Mouse (Mus musculus): ENCODE measurements around the gene Strn4.

Strn4 gene

DNA sequence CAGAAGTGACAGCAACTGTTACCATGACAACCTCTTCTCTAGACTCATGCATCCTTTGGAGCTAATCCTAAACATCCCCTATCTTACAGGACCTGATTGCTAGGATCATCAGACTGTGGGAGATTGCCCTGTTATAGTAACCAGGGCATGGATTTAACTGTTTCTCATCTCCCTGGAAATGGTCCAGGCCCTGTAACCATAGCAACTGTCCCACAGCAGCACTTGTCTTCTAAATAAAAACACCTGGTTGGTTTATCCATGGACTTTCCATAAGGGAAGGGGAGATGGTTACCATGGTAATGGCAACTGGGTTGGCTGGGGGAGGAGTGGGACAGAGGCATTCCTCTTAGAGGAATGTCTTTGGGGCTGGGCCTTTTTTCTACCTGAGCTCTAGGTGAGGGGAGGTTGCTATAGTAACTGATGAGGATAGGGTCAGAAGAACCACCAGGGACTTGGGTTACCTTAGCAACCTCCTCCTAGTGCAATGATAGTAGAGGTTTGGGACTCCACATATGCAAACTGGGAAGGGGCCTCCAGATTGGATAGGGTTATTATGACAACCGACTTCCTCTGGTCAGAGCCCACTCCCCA, at the start of gene Strn4:
Gene Strn4, plus strand, starts transcription at position 539 of the 591 bp plus-strand sequence.
- in situ Hi-C loops (cut with MboI, MseI) = loop anchor here (5.0 kb wide), 2 partner anchors 42 to 107 kb away; partner anchors contain the start of gene Calm3 (in 2 of the 2)

DNA sequence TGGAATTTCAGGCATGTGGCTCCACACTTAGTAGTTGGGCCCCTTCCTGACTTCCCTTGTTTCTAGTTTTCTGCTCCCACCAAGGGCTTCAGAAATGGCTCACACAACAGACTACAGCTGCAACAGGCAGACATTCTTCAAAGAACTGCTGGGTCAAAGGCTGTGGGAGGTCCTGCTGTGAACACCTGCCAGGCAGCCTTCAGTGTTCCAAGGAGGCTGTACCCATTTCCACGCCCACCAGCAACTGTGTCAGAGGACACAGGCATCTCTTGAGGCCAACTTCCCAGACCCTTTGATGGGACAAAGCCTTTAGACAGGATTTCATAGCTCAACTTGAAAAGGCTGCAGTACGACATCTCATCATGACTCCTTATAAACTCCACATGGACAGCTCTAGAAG, 49.2 kb upstream of the Strn4 start:
- in situ Hi-C loops (cut with MboI, MseI) = no loop called here

DNA sequence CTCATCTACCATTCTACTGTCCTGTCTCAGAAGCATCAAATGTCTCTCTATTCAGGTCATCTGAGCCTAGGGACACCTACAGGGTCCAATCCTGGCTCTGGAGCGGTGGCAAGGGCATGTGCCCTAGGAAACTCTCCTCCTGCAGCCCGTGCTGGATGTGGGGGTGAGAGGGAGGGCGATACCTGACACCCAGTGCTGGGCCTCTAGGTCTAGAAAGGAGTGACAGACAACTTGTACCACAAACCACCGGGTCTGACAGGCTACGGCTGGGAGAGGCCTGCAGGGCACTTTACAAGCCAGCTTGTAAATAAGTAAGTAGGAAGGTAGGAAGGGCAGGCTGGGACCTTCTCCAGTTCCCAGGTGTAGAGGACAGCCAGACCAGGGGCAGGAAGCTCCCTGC, 39.8 kb upstream of the Strn4 start:
- in situ Hi-C loops (cut with MboI, MseI) = no loop called here

DNA sequence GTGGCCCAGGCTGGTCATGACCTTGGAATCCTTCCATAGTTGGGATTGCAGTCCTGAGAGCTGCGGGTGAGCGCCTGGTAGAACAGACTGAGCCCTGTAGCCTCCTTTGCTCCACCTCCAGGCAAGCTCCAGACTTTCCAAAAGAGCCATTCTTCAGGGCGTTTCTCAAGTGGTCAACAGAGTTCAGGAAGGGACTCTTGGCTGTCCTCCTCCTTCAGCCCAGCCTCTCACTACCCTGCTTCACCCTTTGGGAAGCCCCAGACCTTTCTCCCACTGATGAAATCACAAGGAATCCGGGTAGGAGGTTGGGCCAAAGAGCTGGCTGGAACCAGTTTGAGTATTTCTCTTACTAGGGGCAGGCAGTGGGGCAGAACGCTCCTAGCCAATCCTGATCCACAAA, 35.6 kb upstream of the Strn4 start:
- in situ Hi-C loops (cut with MboI, MseI) = loop anchor here in 1 of 2 experiments (5.0 kb wide), 1 partner anchor 733 kb away; the partner anchor contains the start of gene Bicra

DNA sequence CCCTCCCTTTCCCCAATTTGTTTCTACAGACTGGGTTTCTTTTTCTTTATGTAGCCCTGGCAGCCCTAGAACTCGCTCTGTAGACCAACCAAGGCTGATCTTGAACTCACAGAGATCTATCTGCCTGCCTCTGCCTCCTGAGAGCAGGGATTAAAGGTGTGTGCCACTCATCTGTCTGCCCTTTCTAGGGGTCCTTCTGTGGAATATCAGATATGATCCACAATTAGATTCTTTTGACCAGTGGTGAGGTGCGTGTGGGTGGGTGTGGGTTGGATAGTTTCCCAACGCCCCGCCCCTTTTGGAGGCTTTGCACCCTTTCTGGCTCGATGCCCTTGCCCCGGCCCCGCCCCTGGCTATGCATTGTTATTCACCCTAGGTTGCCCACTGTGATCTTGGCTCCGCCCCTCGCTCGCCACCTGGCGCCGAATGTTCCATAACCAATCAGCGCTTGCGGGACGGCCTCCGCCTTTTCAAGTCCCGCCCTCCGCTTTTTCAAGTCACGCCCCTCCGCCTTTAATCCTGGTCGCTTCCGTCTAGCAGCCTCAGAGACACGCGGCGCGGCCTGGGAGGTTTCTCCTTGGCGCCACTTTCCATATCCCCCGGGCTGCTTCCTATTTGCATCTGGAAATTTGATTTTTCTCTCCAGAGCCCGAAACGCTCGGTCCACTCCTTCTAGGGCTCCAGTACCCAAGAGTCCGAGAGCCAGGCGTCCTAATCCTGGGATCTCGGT, 34.7 kb upstream of the Strn4 start, which contains the start of gene Slc1a5:
Gene Slc1a5, plus strand, starts transcription at position 516 of the 730 bp plus-strand sequence.
- in situ Hi-C loops (cut with MboI, MseI) = loop anchor here in 1 of 2 experiments (5.0 kb wide), 1 partner anchor 734 kb away; the partner anchor contains the start of gene Bicra

DNA sequence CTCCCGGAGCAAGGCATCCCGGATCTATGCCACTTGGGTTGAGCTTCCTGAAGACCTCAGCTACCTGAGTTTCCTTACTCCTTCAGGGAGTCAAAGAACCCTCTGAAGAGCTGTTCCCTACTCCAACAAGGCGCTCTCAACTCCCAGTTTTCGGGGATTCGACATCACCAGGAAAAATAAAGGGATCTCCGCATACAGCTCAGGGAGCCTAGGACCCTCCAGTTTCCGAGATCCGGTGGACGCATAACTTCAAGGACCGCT, 34.2 kb upstream of the Strn4 start:
- in situ Hi-C loops (cut with MboI, MseI) = loop anchor here in 1 of 2 experiments (5.0 kb wide), 1 partner anchor 734 kb away; the partner anchor contains the start of gene Bicra

DNA sequence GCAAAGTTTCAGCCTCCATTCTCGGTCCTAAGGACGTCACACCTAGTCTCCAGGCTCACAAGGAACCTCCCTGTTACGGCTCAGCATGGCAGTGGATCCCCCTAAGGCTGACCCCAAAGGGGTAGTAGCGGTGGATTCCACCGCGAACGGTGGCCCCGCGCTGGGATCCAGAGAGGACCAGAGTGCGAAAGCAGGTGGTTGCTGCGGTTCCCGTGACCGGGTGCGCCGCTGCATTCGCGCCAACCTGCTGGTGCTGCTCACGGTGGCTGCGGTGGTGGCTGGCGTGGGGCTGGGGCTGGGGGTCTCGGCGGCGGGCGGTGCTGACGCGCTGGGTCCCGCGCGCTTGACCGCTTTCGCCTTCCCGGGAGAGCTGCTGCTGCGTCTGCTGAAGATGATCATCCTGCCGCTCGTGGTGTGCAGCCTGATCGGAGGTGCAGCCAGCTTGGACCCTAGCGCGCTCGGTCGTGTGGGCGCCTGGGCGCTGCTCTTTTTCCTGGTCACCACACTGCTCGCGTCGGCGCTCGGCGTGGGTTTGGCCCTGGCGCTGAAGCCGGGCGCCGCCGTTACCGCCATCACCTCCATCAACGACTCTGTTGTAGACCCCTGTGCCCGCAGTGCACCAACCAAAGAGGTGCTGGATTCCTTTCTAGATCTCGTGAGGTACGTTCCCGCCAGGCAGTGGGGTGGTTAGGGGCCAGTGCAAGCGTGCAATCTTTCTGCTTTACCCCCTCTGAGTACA, 33.7 kb upstream of the Strn4 start:
- in situ Hi-C loops (cut with MboI, MseI) = loop anchor here in 1 of 2 experiments (5.0 kb wide), 1 partner anchor 735 kb away; the partner anchor contains the start of gene Bicra

DNA sequence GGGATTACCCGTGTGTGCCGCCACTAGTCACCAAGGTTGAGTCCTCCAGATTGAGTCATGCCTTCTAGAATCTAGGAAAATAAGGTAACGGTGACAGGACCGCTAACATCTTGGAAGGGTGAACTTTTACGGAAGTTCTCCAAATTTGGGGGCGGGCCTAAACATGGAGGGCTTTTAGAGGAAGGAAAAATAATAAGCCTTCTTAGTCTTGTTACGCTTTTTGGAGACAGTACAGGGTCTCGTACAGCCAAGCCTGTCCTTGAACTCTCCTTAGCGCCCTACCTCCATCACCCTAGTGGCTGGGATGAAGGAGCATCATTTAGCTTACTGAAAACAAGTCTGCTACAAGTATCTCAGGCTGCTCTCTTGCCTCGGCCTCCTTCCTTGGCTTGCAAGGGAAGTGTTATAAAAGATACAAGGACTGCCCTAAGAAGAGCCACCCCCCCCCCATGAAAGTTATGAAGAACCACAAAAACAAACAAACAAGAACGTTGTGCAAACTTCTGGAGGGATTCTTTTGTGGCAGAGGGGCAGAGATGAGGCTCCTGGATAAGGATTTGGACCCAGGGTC, 33.0 kb upstream of the Strn4 start:
- in situ Hi-C loops (cut with MboI, MseI) = loop anchor here in 1 of 2 experiments (5.0 kb wide), 1 partner anchor 735 kb away; the partner anchor contains the start of gene Bicra

DNA sequence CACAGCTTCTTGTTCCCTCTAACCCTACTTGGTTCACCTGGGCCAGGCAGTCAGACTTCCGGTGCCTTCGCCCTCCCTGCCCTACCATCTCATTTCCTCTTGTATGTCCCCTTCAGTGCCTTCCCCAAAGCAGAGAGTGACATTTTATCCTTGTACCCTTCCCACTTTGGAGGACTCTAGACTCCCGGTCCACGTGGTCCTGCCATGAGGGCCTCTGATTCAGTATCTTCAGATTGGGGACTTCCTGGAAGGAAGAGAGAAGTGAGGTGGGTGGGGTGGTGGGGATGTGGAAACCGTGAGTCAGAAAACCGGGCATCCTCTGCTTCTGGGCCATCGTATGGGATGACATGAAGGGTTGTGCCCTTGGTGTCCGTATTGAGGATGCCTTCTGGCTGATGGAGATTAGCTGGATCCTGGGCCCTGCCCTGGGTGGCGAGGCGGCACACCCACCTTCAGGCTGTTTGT, 32.4 kb upstream of the Strn4 start:
- in situ Hi-C loops (cut with MboI, MseI) = loop anchor here in 1 of 2 experiments (5.0 kb wide), 1 partner anchor 736 kb away; the partner anchor contains the start of gene Bicra

DNA sequence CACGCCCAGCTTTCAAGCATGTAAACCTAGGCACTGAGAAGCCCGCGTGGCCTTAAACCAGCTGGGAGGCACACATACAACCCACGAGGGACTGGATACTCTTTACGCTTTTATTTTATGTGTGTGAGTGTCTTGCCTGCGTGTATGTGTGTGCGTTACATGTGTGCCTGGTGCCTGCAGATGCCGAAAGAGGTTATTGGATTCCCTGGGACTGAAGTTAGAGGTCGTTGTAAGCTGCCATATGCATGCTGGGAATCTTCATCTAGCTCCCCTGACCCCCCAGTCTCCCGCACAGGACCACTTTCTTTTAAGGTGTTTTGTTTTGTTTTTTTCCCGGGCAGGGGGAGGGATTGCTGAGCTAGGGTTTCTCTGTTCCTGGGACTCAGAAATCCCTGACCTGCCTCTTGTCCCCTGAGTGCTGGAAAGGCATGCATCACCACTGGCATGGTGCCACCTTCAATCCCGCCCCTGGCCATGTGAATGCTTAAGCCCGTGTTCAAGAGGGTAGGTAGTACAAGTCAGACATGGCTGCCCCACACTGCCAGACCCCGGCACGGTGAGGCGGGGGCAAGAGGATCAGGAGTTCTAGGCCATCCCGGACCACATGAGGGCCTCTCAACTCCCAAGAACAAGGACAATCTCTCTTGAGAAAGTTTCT, 31.8 kb upstream of the Strn4 start:
- in situ Hi-C loops (cut with MboI, MseI) = loop anchor here in 1 of 2 experiments (5.0 kb wide), 1 partner anchor 737 kb away; the partner anchor contains the start of gene Bicra

DNA sequence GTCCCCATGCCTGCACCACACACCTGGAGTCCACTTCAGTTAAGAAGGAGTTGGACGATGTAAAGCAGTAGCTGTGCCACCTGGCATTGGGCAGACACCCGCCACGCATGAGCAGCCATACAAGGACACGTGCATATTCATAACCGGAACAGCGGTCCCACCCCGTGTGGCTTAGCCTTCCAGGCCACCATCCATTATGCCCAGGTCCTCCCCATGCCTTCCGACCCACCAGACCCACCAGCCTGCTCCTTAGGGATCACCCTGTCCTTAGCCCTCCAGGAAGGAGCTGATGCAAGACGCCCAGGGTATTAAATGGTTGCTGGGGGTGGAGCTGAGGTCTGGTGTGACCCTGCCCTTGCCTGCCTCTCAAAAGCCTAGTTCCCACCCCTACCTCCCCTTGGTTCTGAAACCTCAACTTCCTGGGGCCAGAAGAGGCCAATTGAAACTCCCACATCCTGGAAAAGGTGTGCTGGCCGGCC, 31.2 kb upstream of the Strn4 start:
- in situ Hi-C loops (cut with MboI, MseI) = loop anchor here in 1 of 2 experiments (5.0 kb wide), 1 partner anchor 737 kb away; the partner anchor contains the start of gene Bicra

DNA sequence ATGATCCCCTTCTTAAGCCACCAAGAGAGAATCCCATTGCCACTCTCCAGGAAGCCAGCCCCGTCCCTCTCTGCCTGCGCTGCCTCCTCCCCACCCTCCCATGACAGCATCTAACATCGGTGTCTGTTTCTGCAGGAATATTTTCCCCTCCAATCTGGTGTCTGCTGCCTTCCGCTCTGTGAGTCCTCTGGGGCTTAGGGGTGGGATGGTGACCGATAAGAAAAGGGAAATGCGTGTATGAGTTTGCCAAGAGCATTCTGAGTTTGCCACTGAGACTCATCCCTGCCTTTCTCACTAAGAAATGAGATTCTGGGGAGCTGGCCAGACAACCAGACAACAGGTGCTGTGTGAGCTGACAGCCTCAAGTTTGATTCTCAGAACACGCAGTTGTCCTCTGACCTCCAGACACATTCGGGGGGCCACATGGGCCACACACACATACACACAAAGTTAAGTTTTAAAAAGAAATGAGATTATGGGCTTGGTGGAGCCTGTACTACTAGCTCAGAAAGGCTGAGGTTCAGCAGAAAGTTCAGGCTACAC, 30.1 kb upstream of the Strn4 start:
- in situ Hi-C loops (cut with MboI, MseI) = no loop called here

DNA sequence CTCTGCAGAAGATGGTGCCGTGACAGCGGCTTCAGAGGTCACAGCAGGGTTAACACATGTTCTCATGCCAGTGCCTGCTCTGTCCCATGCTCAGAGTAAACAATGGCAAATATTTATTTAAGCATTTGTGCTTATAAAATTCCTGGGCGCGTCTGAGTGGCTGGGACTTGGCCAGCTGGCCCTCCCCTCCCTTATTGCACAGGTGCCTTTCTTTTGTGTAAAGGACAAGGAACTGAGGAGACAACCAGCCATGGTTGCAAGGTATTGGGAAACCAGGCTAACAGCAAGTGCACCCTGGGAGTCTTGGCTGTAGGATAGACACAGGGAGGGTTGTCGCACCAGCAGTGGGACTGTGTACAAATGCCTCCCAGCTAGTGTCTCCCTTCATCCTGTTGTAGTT, 23.4 kb upstream of the Strn4 start:
- in situ Hi-C loops (cut with MboI, MseI) = no loop called here

DNA sequence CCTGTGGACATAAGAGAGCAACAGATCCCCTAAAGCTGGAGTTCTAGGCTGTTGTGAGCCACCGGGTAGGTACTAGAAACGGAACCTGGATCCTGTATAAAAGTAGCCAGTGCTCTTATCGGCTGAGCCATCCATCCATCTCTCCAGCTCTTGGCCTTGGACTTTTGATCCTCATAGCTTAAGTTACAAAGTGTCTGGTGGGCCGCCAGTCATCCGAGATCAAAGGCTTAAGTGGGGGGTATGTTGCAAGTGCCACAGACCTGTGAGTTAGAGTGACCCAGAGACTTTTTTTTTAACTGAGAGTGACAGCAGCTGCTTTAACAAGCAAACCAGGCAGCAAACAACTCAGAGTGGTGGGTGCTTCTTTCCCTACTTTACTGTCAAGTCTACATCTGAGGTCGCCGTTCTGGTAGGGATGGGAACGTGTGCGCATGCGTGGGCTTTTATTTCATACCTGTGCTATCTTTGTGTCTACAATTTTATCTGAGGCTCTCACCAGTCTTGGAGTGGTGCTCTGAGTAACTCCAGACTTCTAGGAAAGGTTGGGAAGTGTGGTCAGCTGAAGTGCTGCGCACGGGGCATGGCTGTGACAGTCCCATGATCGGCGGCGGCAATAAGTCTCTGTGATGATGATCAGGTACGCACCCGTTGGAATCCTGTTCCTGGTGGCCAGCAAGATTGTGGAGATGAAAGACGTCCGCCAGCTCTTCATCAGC, 22.5 kb upstream of the Strn4 start:
- in situ Hi-C loops (cut with MboI, MseI) = no loop called here

DNA sequence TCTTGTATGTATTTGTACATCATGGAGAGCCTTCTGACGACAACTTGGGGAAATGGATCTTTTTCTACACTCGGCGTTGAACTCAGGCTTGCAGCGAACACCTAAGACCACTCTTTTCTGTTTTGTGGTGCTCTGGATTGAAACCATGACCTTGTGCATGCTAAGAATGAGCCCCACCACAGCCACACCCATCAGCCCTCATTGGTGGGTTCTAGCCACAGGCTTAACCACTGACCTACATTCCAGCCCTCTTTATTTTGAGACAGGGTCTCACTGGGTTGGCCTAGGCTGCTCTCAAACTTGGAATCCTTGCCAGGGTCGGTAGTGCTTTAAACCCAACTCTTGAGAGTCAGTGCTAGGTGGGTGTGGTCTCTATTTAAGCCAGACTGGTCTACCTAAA, 20.8 kb upstream of the Strn4 start:
- in situ Hi-C loops (cut with MboI, MseI) = no loop called here

DNA sequence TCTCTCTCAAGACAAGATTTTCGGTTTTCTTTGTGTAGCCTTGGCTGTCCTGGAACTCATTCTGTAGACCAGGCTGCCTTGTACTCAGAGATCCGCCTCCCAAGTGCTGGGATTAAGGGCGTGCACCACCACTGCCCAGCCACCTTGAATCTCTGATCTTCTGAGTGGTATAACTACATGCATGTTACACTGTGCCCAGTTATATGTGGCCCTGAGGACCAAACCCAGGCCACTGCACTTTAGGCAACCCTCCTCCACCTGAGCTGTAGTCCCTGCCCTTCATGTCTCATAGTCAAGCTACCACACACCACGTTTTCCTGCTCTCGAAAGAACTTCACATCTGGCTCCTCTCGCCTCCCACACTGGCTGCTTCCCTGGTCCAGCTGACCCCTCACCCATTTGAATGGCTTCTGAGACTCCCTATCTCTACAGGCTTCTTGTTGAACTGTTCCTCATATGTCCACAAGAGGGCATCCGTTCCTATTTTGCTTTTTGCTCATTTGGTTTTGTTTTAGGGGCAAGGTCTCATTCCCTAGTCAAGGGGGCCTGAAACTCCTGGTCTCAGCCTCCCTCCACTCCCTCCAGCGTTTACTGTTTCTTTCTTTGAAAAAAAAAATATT, 11.2 kb upstream of the Strn4 start:
- in situ Hi-C loops (cut with MboI, MseI) = loop anchor here (5.0 kb wide), 1 partner anchor 57 kb away; no protein-coding TSS in a partner anchor

DNA sequence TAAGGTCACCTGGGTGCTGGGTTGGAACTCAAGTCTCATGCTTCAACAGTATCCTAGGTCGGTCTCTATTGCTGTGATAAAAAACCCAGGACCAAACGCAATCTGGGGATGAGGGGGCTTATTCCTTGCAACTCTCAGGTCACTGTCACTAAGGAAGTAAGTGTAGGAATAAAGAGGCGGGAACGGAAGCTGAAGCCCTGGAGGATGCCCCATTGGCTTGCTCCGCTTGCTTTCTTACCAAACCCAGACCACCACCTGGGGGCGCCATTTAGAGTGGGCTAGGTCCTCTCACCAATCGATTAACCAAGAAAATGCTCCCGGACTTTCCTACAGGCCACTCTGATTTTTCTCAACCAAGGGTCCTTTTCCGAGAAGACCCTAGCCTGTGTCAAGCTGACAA, 7.8 kb upstream of the Strn4 start:
- in situ Hi-C loops (cut with MboI, MseI) = no loop called here

DNA sequence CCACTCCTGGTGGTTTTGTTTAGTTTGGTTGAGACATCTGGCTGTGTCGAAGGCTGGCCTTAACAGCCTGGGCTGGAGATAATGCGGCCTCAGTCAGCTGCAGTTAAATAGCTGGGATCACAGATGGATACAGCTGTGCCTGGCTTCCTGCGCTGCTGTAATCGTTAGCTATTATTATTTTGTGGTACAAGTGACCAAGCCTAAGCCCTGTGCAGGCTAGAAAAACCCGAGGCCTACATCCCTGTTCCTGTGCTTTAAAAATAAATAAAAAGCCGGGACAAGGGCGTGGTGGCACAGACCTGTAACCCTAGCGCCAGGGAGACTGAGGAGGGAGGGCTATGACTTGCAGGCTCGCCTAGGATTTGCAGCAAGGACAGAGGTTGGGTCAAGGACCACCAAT, 7.0 kb upstream of the Strn4 start:
- in situ Hi-C loops (cut with MboI, MseI) = no loop called here

DNA sequence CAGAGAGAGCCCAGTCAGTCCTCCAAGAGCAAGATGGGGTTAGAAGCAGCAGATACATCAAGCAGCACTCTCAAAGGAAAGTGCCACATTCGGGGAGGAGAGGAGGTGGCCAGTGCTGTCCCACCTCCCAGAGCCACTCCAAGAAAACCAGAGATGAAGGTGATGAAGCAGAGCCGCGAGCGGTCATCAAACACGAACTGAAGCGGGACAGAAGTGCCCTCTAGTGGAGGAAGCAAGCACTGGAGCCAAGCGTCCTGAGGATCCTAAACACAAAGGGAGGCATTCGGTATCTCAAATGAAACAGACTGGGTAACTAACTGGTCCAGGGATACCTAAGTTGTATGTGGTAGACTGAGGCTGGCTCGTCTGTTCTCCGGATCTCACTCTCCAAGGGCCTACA, 6.0 kb upstream of the Strn4 start:
- in situ Hi-C loops (cut with MboI, MseI) = no loop called here
